Mouse (Mus musculus): ENCODE results near the gene Grm6.

The Grm6 gene

GRCm38 (mm10) chr11:50850177-50850735 is at the start of gene Grm6:
Grm6 (plus strand) TSS chr11:50850685.
- no peak for DNase-seq

DNA sequence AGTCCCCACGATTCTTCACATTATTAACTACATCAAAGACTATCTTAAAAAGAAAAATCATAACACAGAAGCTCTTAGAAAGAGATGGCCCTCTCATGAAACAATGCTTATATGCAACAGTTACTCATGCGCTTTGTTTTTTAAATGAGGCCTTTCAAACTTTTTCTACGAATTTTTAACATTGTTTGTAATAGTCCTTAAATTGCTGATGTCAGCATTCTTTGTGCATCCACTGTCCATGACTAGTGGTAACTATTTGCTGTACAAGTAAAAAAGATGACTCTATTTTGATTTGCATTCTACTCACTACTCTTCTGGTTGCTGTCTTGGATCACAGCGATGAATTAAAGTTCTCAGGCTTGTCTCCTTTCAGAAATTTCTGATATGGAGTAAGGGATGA is 36.3 kb upstream of the Grm6 start:
- no peak for DNase-seq

GRCm38 (mm10) chr11:50826214-50826613 is 24.3 kb upstream of the Grm6 start:
- DNase-seq = no peak

DNA sequence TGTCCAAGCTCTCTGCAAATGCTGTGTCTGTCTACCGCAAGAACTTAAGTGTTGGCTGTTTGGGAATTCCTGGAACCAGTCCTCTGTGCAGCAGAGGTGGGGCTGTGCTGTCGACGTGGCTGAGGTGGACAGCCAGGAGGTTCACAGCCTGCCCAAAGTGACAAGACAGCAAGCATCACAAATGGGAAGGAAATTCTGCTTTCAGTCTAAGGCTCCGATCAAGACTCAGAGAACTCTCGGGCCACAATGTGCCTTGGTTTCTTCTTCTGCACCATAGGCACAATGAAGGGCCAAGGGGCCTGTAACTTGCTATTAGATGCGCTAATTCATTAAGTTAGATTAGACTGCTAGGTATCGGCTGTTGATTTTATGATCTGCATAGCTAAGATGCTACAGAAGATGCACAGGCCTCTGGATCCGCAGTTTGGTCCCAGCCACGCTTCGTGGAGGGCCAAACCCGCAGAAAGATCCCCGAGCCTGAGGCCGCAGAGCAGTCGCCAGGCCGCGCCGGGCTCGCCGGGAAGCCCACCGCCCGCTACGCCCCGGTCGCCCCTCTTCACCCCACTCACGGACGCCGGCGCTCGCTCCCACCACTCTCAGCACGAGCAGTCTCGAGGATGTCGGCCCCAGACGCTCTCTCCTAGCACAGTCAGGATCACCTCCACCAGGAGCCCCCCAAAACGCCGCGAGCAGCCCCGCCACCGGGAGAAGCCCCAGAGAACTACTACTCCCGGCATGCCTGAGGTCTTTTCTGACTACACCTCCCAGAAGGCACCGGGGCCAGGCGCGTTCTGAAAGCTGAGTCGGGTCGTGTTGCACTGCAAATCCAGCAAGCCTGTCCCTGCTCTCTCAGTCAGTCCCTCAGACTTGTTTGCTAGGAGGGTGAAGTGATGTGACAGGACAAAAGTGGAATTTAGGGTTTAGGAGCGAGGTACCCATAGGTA is 23.2 kb upstream of the Grm6 start, which contains the start of gene Zfp354c:
Gene Zfp354c (minus strand): TSS at position 715 of the 944 bp plus-strand sequence.
- DNase-seq = peak; percentile 89 to 92

DNA sequence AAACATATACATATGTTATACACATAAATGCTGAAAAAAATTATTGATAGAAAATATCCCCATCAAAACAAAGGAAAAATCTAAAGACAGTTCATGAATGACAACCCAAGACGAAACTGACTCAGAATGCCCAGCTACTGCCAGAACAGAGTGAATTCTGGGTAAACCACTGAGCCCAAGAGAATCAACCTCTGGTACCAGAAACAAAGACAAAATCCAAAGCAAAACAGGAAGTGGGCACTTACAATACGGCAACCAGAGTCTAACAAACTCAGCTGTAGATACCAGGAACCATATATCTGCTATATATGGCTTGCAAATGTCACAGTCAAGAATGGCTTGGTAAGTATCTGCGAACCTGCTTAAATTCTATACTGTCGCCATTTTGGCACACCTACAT is 14.8 kb upstream of the Grm6 start:
- no peak for DNase-seq

DNA sequence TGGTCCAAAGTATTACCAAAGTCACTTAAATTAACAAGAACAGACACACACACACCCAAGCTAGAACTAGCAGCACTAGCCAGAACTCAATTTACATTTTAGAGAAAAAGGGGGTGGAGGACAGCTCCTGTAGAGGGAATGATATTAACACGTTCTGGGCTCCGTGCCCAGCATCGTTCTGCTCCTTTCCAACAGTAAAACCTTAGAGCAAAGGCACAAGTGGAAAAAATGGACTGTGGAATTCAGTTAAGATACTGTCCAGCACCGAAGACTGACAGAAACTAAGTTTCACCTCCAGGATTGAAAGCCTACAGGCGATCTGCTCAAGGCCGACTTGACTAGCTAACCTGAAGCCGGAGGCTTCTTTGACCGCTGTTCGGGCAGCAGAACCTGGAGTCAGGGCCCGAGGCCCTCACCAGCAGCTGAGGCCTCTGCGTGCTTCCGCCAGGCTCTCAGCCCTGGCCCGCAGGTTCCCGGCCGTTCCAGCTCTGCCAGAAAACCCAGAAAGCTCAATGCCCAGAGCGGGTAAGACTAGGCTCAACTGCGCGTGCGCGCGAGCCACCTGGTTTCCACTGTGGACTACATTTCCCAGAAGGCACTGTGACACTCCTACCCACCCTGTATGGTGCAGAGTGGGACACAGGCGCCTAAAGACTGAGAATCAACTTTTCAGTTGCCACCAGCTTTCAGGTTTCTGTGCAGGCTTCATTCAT is 9.3 kb upstream of the Grm6 start, which contains the start of gene Zfp879:
Gene Zfp879 (minus strand): TSS at position 530 of the 713 bp plus-strand sequence.
- DNase-seq = peak; percentile 97 to 98

DNA sequence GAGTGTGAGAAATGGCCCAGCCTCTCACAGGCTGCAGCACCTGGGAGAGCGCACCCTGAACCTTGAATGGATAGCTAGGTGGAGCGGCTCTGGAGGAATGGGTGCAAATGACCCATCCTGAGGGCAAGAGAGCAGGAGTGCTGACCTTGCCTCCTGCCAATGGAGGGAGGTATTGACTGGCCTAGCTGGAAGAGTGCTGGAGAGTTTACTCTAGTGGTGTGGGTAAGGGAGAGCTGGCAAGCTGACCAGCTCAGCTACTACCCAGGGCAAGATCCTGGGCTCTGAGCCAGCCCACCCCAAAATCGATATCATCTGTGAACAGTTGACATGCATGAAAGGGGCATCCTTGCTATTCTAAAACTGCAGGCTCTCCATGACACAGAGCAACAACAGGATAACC is 4.5 kb upstream of the Grm6 start:
- DNase-seq = no peak

DNA sequence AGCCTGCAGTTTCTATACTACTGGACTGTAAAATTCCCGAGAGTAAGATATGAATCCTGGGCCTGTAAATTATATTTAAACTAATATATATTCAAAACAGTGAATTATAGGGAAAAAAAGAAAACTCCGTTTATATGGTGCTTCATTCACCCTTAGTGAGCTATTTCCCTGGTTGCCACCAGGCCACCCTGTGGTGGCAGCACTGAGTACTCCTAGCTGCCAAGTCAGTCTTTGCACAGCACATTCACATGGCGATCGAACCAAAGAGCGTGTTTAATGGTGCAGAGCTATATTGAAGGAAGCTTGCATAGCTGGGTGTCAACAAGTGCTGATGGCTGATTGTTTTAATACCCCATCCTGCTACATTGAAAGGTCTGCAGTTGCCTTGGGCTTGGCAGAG is 3.4 kb upstream of the Grm6 start:
- DNase-seq = no peak

- DNase-seq = no peak
These were observed 1.9 kb upstream of the Grm6 start for GRCm38 (mm10) chr11:50848520-50849137.

GRCm38 (mm10) chr11:50849310-50849709 is 1.2 kb upstream of the Grm6 start:
- no peak for DNase-seq

DNA sequence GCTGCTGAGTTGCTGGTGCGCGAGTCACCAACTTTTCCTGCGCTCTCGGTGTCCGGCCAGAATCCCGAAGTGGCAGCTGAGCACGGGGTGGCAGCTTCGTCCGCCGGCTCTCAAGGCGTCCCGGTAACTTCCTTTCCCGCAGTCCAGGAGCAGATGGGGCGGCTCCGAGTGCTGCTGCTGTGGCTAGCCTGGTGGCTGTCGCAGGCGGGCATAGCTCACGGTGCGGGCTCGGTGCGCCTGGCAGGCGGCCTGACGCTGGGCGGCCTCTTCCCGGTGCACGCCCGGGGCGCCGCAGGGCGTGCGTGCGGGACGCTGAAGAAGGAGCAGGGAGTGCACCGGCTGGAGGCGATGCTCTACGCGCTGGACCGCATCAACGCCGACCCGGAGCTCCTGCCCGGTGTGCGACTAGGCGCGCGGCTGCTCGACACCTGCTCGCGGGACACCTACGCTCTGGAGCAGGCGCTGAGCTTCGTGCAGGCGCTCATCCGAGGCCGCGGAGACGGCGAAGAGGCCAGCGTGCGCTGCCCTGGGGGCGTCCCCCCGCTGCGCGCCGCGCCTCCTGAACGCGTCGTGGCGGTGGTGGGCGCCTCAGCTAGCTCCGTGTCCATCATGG is 610 bp downstream of the Grm6 start:
- peak in 1 of 2 experiments; percentile 26 for DNase-seq

DNA sequence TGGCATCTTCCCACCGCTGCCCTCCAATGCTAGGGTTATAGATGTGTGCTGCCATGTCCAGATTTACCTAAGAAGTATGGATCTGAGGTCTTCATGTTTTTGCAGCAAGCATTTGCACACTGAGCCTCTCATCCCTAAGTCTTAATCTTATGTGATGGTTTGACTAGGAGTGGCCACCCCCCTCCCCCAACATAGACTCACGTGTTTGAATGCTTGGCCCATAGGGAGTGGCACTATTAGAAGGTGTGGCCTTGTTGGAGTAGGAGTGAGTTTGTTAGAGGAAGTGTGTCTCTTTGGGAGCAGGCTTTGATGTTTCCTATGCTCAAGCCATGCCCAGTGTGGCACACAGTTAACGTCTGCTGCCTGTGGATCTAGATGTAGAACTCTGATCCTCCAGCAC is 28.2 kb downstream of the Grm6 start:
- DNase-seq = no peak

GRCm38 (mm10) chr11:50883756-50884155 is 33.3 kb downstream of the Grm6 start:
- no peak for DNase-seq

DNA sequence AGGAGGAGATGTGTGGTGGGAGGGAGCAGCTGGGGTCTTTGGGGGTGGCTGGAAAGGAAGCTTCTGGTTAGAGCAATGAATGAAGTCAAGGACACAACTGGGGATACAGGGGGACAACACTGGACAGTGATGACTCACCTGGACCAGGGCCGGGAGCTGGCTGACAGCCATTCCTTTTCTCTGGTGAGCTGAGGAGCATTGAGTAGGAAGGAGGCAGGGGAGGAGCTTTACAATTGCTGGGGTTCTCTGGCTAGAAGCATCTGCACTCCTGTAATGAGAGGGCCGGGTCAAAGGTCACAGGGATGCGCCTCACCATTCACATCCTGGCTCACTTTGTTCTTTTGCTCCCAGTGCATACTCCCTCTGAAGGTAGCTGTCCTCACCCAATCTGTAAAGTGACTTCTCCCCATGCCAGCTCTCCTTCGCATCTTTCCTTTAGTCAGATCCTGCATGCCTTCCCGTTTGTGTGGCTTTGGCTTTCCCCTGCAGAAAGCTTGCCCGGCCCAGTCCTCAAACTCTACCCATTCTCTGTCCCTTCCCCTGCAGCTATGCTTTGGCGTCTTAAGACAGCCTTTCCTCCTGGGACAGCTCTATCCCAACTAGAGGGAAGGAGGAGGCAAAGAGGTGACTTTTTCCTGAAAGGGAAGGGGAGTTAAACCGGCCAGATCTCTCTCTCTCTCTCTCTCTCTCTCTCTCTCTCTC is 35.9 kb downstream of the Grm6 start:
- peak; percentile 44 to 45 for DNase-seq

DNA sequence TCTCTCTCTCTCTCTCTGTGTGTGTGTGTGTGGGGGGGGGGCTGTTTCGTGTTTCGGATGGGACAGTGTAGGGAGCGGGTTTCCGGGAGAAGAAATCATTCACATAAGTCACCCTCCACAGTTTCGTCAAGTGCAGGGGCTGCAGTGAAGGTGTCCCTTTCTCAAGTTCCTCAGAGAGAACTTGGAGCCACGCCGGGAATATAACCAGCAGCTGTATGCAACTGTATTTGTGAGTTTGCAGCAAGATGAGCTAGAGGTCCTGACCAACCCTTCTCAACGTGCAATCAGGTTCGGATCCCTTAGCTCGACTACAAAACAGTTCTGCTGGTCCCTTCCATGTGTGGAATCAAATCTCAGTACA is 36.4 kb downstream of the Grm6 start:
- DNase-seq = peak in 1 of 2 experiments; percentile 18

DNA sequence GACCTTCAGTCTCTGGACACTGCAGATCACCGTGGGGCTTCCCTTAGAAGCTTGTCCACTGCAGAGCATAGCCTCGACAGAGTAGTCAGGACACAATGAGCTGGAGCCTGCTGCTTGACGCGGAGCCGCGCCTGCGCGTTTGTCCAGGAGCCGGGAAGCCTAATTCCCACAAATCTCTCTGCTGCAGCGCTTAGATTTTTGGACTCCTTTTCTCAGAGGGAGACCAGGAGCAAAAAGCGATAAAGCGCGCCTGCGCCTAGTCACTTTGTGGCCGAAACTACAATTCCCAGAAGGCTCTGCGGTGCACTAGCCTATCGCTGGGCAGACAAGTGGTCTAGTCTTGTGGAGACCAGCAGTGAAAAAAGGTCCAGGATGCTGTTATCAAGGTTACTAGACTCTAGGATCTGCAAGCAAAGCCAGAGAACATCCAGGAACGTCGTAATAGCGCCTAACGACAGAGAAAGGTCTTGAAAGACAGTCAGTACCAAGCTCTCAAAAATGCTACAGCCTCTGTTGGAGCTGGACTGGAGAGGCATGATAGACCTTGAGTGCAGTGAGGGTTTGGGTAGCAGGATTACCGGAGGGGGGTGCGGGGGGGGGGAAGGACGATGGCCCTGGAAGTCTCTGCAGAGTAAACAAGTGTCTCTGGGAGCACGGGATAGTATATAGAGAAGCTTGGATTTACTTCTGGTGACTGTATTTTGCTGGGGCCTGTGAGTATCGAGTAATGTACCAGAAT is 37.1 kb downstream of the Grm6 start, which contains the start of gene Zfp454:
Gene Zfp454 (minus strand): TSS at position 262 of the 739 bp plus-strand sequence.
- DNase-seq = peak; percentile 95 to 98

DNA sequence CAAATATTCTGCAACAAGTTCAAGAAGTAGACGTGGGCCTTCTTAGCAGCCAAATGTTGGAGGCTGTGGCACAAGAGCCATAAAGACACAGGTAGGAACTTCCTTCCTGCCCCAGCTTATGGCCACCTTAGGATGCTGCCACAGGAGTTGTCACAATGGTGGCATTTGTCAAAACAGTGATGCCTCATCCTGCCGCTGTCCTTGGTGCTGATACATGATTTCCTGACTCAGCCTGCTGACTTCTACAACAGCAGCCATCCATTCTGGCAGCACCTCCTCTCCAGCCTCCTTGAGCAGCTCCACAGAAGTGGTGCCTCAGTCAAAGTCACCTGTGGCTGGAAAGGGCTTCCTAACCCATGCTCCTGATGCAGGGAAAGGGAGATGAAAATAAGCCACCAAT is 42.0 kb downstream of the Grm6 start:
- DNase-seq = no peak

DNA sequence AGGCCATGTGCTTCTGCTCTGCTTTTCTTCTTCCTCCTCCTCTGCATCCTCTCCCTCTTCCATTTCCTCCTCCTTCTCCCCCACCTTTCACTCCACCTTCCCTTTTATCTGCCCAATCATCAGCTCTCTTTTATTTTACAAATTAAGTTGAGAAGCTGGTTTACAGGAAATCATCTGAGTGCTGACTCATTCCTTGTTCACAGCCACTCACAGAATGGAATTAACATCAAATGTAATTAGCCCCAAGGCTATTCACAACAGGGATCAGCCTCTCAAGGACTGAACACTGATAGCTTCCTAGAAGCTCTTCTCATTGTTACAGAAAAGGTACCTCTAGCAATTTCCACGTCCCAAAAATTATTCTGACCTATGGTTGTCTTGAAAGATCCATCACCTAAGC is 46.9 kb downstream of the Grm6 start:
- no peak for DNase-seq

DNA sequence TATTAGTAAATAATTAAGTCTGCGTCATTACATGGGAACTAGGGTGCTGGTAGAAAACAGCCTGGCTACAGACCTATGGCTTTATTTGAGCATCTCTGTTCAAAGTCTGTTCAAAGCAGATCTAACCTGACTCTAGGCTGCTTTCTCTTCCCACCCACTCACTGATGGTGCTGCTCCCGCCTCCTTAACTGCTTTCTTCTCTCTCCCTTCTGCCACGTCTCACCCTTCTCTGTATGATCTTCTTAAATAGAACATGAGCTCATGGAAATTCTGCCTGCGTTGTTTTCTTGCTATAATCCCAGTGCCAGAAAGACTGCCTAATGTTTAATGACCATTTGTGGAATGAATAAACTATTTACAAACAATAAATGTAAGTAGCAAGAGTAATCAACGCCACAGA is 57.7 kb downstream of the Grm6 start:
- no peak for DNase-seq

DNA sequence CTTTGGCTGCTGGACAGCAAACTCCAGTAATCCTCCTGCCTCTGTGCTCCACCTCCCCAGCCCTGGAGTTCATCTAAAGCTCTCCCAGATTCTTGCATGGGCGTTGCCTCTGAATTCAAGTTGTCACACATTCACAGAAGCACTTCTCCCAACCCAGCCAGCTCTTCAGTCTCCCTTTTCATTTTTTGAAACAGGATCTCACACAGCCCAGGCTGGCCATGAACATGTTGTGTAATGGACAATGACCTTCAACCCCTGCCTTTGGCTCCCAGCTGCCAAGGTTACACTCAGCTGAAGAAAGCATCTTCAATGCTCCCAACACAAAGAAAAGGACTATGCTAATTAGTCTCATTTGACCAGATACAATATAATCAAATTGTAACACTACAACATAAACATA is 62.8 kb downstream of the Grm6 start:
- DNase-seq = no peak

DNA sequence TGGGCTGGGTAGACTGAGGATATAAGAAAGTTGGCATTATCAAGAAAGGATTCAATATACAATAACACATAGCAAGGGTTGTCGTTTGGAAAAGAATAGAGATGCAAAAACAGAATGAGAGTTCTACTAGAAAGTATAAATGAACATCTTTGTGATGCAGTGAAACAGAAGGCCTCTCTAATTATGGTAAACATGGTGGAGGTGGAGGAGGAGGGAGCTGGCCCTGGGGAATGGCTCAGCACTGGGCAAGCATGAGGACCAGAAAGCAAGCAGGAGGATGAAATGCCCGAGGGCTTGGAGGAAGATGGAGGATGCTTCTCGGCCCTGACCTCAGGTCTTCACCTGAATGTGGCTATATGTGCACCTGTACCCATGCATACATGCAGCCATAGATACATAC is 64.0 kb downstream of the Grm6 start:
- no peak for DNase-seq

All from cerebellum, adult 18-20 months (tissue).